Mouse (Mus musculus) MEL (cell line): ENCODE measurements at regions not wholly inside any gene's neighbourhood (a gene's known extent, or its start where the extent isn't known, plus 50 kb on each side); places are given as distances from the start of the nearest gene placed in this dataset.

ENCODE experiments used
- DNase-seq: peaks from one replicate; pipeline ENCODE4 v3.0.0; 2011; ENCODE audit warnings: low read depth, low spot score
- H3K27ac ChIP-seq: 2 replicates; pipeline ENCODE4 v1.5.1; 2012; ENCODE audit warnings: low read depth, mild to moderate bottlenecking, control low read depth, low read length, moderate library complexity; ENCODE audit not compliant: control insufficient read depth
- H3K27me3 ChIP-seq, 2 experiments: fragments of 150-350 bp in 1 of 2; sonication (generic) in 1 of 2; 2 replicates each; pipeline ENCODE4 v1.6.1; 2012; ENCODE audit warnings: low read length in 2 of 2, mild to moderate bottlenecking in 2 of 2, improper control_type of control experiment in 1 of 2, moderate library complexity in 1 of 2; ENCODE audit not compliant: insufficient read depth in 2 of 2, control insufficient read depth in 1 of 2
- H3K36me3 ChIP-seq, 2 experiments: 2 replicates each; pipeline ENCODE4 v1.6.1; 2012 to 2014; ENCODE audit warnings: low read length in 2 of 2, improper control_type of control experiment in 1 of 2, inconsistent platforms in 1 of 2, mild to moderate bottlenecking in 1 of 2; ENCODE audit not compliant: insufficient read depth in 2 of 2, control insufficient read depth in 1 of 2
- H3K4me1 ChIP-seq, 2 experiments: fragments of 150-350 bp in 1 of 2; sonication (generic) in 1 of 2; 2 replicates each; pipeline ENCODE4 v1.6.1; 2012; ENCODE audit warnings: low read length in 2 of 2, improper control_type of control experiment in 1 of 2, mild to moderate bottlenecking in 1 of 2; ENCODE audit not compliant: insufficient read depth in 2 of 2, control insufficient read depth in 1 of 2
- H3K4me3 ChIP-seq, 2 experiments: fragments of 150-350 bp in 1 of 2; sonication (generic) in 1 of 2; 2 replicates each; pipeline ENCODE4 v1.5.1; 2012; ENCODE audit warnings: low read depth in 2 of 2, low read length in 2 of 2, mild to moderate bottlenecking in 2 of 2, moderate library complexity in 2 of 2, control low read depth in 1 of 2, improper control_type of control experiment in 1 of 2; ENCODE audit not compliant: control insufficient read depth in 1 of 2, insufficient read depth in 1 of 2
- H3K79me2 ChIP-seq: 2 replicates; pipeline ENCODE4 v1.6.1; 2012; ENCODE audit warnings: mild to moderate bottlenecking, low read length, moderate library complexity; ENCODE audit not compliant: control insufficient read depth, poor library complexity, insufficient read depth
- H3K9ac ChIP-seq: 2 replicates; pipeline ENCODE4 v1.6.1; 2012; ENCODE audit warnings: low read depth, mild to moderate bottlenecking, control low read depth, low read length, moderate library complexity; ENCODE audit not compliant: control insufficient read depth, poor library complexity, severe bottlenecking
- H3K9me3 ChIP-seq: fragments of 150-350 bp; sonication (generic); replicated peaks from 2 replicates; pipeline ENCODE4 v1.6.1; 2012; ENCODE audit warnings: mild to moderate bottlenecking, low read length, improper control_type of control experiment, moderate library complexity; ENCODE audit not compliant: insufficient read depth
- CTCF ChIP-seq, 3 experiments: IDR thresholded peaks in 2 of 3; conservative IDR thresholded peaks in 1 of 3; 2 replicates each; pipeline ENCODE4 v1.5.1; 2011 to 2012; ENCODE audit warnings: low read length in 3 of 3, low read depth in 2 of 3, mild to moderate bottlenecking in 2 of 3, improper control_type of control experiment in 1 of 3, inconsistent platforms in 1 of 3, mixed read lengths in 1 of 3, moderate library complexity in 1 of 3; ENCODE audit not compliant: control insufficient read depth in 1 of 3, insufficient read depth in 1 of 3, poor library complexity in 1 of 3, severe bottlenecking in 1 of 3
- ELF1 ChIP-seq: IDR thresholded peaks from 2 replicates; pipeline ENCODE4 v1.6.1; 2014; ENCODE audit warnings: low read depth, mild to moderate bottlenecking, inconsistent platforms, low read length, improper control_type of control experiment, moderate library complexity
- ETS1 ChIP-seq: IDR thresholded peaks from 2 replicates; pipeline ENCODE4 v1.6.1; 2012; ENCODE audit warnings: low read depth, mild to moderate bottlenecking, inconsistent platforms, low read length, improper control_type of control experiment, moderate library complexity
- GABPA ChIP-seq: IDR thresholded peaks from 2 replicates; pipeline ENCODE4 v1.6.1; 2012; ENCODE audit warnings: low read depth, mild to moderate bottlenecking, inconsistent platforms, low read length, improper control_type of control experiment, moderate library complexity
- HCFC1 ChIP-seq: IDR thresholded peaks from 2 replicates; pipeline ENCODE4 v1.6.1; 2012; ENCODE audit warnings: low read depth, mild to moderate bottlenecking, inconsistent platforms, low read length, improper control_type of control experiment, moderate library complexity
- KAT2A ChIP-seq: conservative IDR thresholded peaks from 2 replicates; pipeline ENCODE4 v1.6.1; 2012; ENCODE audit warnings: low read depth, low read length, improper control_type of control experiment, inconsistent platforms
- MAX ChIP-seq: IDR thresholded peaks from 2 replicates; pipeline ENCODE4 v1.6.1; 2011; ENCODE audit warnings: low read length, improper control_type of control experiment
- MAZ ChIP-seq: IDR thresholded peaks from 2 replicates; pipeline ENCODE4 v1.6.1; 2012; ENCODE audit warnings: low read depth, mild to moderate bottlenecking, inconsistent platforms, low read length, improper control_type of control experiment
- MYC ChIP-seq: IDR thresholded peaks from 2 replicates; pipeline ENCODE4 v1.6.1; 2011; ENCODE audit warnings: low read depth, mild to moderate bottlenecking, low read length, improper control_type of control experiment, moderate library complexity
- NELFE ChIP-seq: IDR thresholded peaks from 2 replicates; pipeline ENCODE4 v1.6.1; 2011; ENCODE audit warnings: low read depth, low read length, improper control_type of control experiment
- NRF1 ChIP-seq: IDR thresholded peaks from 2 replicates; pipeline ENCODE4 v1.6.1; 2014; ENCODE audit warnings: low read depth, mild to moderate bottlenecking, inconsistent platforms, low read length, improper control_type of control experiment, moderate library complexity; ENCODE audit not compliant: poor library complexity, insufficient read depth, severe bottlenecking
- POLR2AphosphoS5 ChIP-seq: IDR thresholded peaks from 2 replicates; pipeline ENCODE4 v1.6.1; 2012; ENCODE audit warnings: low read depth, borderline replicate concordance, mild to moderate bottlenecking, inconsistent platforms, low read length, moderate library complexity, mixed read lengths
- RAD21 ChIP-seq: IDR thresholded peaks from 2 replicates; pipeline ENCODE4 v1.6.1; 2011; ENCODE audit warnings: mild to moderate bottlenecking, low read depth, low read length, improper control_type of control experiment
- SMC3 ChIP-seq: IDR thresholded peaks from 2 replicates; pipeline ENCODE4 v1.6.1; 2011; ENCODE audit warnings: low read depth, low read length, improper control_type of control experiment
- TAL1 ChIP-seq: IDR thresholded peaks from 2 replicates; pipeline ENCODE4 v1.6.1; 2012; ENCODE audit warnings: mild to moderate bottlenecking, inconsistent platforms, low read length, moderate library complexity, mixed read lengths
- TBP ChIP-seq: IDR thresholded peaks from 2 replicates; pipeline ENCODE4 v1.8.0; 2011; ENCODE audit warnings: low read depth, low read length, improper control_type of control experiment
- TCF12 ChIP-seq: IDR thresholded peaks from 2 replicates; pipeline ENCODE4 v1.6.1; 2014; ENCODE audit warnings: low read depth, mild to moderate bottlenecking, inconsistent platforms, low read length, improper control_type of control experiment, moderate library complexity
- UBTF ChIP-seq: IDR thresholded peaks from 2 replicates; pipeline ENCODE4 v1.6.1; 2012; ENCODE audit warnings: low read depth, mild to moderate bottlenecking, inconsistent platforms, low read length, improper control_type of control experiment, moderate library complexity, borderline replicate concordance; ENCODE audit not compliant: insufficient read depth
- ZC3H11A ChIP-seq: IDR thresholded peaks from 2 replicates; pipeline ENCODE4 v1.6.1; 2012; ENCODE audit warnings: low read depth, mild to moderate bottlenecking, inconsistent platforms, low read length, improper control_type of control experiment
- ZKSCAN1 ChIP-seq: IDR thresholded peaks from 2 replicates; pipeline ENCODE4 v1.6.1; 2012; ENCODE audit warnings: low read depth, mild to moderate bottlenecking, inconsistent platforms, low read length, improper control_type of control experiment, moderate library complexity
- ZMIZ1 ChIP-seq: IDR thresholded peaks from 2 replicates; pipeline ENCODE4 v1.6.1; 2012; ENCODE audit warnings: low read depth, mild to moderate bottlenecking, inconsistent platforms, low read length, improper control_type of control experiment, moderate library complexity
- ZNF384 ChIP-seq: IDR thresholded peaks from 2 replicates; pipeline ENCODE4 v1.6.1; 2012; ENCODE audit warnings: low read depth, mild to moderate bottlenecking, inconsistent platforms, low read length, improper control_type of control experiment

DNA sequence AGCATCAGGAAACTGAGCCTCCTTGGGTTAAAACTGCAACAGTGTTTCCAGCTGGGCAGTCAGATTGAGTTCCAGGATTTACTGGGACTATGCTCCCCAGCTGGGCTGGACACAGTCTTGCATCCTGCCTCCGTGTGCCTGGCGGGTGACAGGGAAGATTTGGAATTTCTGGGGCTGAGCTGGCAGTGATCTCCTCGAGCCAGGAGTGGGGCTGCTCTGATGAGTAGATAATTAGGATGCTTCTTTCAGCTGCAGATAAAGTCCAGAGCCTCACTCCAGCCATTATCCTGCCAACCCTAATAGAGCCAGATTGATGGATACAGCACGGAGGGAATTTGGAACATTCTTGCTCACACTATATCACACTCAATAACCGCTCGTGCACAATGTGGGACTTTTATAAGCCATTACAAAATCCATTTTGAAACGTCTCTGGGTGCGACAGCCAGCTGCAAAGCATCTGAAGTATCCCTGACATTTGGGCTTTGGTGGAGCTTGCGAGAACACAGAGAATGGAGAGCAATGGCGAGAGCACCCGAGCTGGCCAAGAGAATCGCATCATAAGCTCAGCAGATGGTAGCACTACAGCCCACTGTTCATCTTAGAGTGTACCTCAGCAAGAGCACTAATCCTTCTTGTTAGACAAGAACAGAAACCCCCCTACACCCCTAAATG is 311.6 kb upstream of the Klf4 start:
- Histone ChIP-seq H3K9me3 (no peaks in the 10 kb centered on the region), H3K79me2 (no peaks in the 10 kb centered on the region), H3K27ac (no peak overlapping the region), H3K4me1 (no peaks in the 10 kb centered on the region), H3K9ac (no peak overlapping the region), H3K27me3 (no peaks in the 10 kb centered on the region), H3K36me3 (no peaks in the 10 kb centered on the region), H3K4me3 (no peak overlapping the region)
- DNase-seq: no peak
- TF ChIP-seq KAT2A (no peak), TAL1 (no peak), ETS1 (no peak), RAD21 (no peak), MAX (no peak), TCF12 (no peak), MYC (no peak), GABPA (no peak), ELF1 (no peak), NRF1 (no peak), ZC3H11A (no peak), TBP (no peak), HCFC1 (no peak), SMC3 (no peak), MAZ (no peak), POLR2AphosphoS5 (no peak)

DNA sequence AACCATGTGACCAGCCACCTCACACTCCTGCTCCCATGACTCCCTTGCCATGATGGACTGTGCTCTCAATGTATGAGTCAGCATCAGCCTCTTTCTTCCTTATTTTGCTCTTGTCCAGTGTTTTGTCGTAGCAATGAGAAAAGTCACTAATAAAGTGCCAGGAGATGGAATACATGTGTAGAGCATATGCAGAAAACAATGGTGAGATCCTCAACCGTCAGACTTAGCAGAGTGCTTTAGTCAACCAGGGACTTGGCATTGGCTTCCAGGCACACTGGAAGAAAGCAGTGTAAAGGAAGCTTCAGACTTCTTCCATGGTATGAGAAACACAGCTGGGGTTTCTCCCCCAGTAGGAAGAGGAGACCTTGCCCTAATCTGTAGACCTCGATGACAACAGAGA is 306.3 kb upstream of the Klf4 start:
- Histone ChIP-seq H3K9me3 (no peaks in the 10 kb centered on the region), H3K4me3 (no peak overlapping the region), H3K36me3 (no peaks in the 10 kb centered on the region), H3K4me1 (no peaks in the 10 kb centered on the region), H3K9ac (no peak overlapping the region), H3K27ac (no peak overlapping the region), H3K79me2 (no peaks in the 10 kb centered on the region), H3K27me3 (no peaks in the 10 kb centered on the region)
- TF ChIP-seq HCFC1 (no peak), MAX (no peak), ZKSCAN1 (no peak), NELFE (no peak), UBTF (no peak), CTCF (IDR thresholded peaks at IDR 0.05 in 2 of 3, conservative IDR thresholded peaks at IDR 0.05 in 1 of 3; ENCODE audit: control insufficient read depth in 1 of 3, insufficient read depth in 1 of 3, low read depth in 2 of 3, low read length in 3 of 3, poor library complexity in 1 of 3, severe bottlenecking in 1 of 3) (no peak), ZMIZ1 (no peak), ZNF384 (no peak)
- DNase-seq: no peak
